Mouse (Mus musculus) retina, embryonic 14.5 days (tissue): ENCODE measurements around the gene Slx4ip.
A peak's percentile ranks its signal among the peaks of the same experiment; 100 is the strongest.
"Not testable (repeated sequence)": the region's sequence is repeated elsewhere in the genome, so short reads cannot be mapped to it uniquely, and the experiment has no call there.

Experiments used
- DNase-seq: peaks from one replicate; pipeline ENCODE4 v3.0.0-alpha.2; 2015; ENCODE audit warnings: low spot score

Gene Slx4ip

GRCm38 (mm10) chr2:136891068-136891950 is at the start of gene Slx4ip, which contains the start of the genes AL731706.1 and Mkks:
TSS of gene Slx4ip (plus strand) at chr2:136891218.
TSS of gene AL731706.1 (minus strand) at chr2:136891389.
TSS of gene Mkks (minus strand) at chr2:136891389.
- peak; percentile 99 for DNase-seq

GRCm38 (mm10) chr2:136850366-136850765 is 40.7 kb upstream of the Slx4ip start:
- DNase-seq: no peak

GRCm38 (mm10) chr2:136854543-136855388 is 36.3 kb upstream of the Slx4ip start:
- peak; percentile 62 for DNase-seq

- no peak for DNase-seq
Measured at GRCm38 (mm10) chr2:136885579-136885978, 5.4 kb upstream of the Slx4ip start, which contains the start of gene AL731706.2. TSS of gene AL731706.2 (minus strand) at chr2:136885679.

GRCm38 (mm10) chr2:136886846-136887245 is 4.2 kb upstream of the Slx4ip start:
- peak; percentile 38 for DNase-seq

GRCm38 (mm10) chr2:136890716-136891067 is 326 bp upstream of the Slx4ip start:
- not testable (repeated sequence) for DNase-seq

- DNase-seq: peak; percentile 98
Measured at GRCm38 (mm10) chr2:136891951-136892371, 943 bp downstream of the Slx4ip start.

- no peak for DNase-seq
Measured at GRCm38 (mm10) chr2:136894494-136894893, 3.5 kb downstream of the Slx4ip start.

- DNase-seq: no peak
Measured at GRCm38 (mm10) chr2:136896131-136896530, 5.1 kb downstream of the Slx4ip start.

GRCm38 (mm10) chr2:136908596-136908995 is 17.6 kb downstream of the Slx4ip start:
- DNase-seq: no peak

- no peak for DNase-seq
Measured at GRCm38 (mm10) chr2:136909298-136909697, 18.3 kb downstream of the Slx4ip start.

- DNase-seq: peak; percentile 52
Measured at GRCm38 (mm10) chr2:136911958-136912411, 21.0 kb downstream of the Slx4ip start.

GRCm38 (mm10) chr2:136913021-136913420 is 22.0 kb downstream of the Slx4ip start:
- no peak for DNase-seq

- peak; percentile 58 for DNase-seq
Measured at GRCm38 (mm10) chr2:136914334-136914902, 23.4 kb downstream of the Slx4ip start.

GRCm38 (mm10) chr2:136919433-136919832 is 28.4 kb downstream of the Slx4ip start:
- no peak for DNase-seq

GRCm38 (mm10) chr2:136920257-136920993 is 29.4 kb downstream of the Slx4ip start:
- no peak for DNase-seq

GRCm38 (mm10) chr2:136921003-136921408 is 30.0 kb downstream of the Slx4ip start:
- DNase-seq: no peak

- DNase-seq: no peak
Measured at GRCm38 (mm10) chr2:136936391-136937288, 45.6 kb downstream of the Slx4ip start.

- DNase-seq: no peak
Measured at GRCm38 (mm10) chr2:136938249-136938648, 47.2 kb downstream of the Slx4ip start.

GRCm38 (mm10) chr2:136946297-136946696 is 55.3 kb downstream of the Slx4ip start:
- no peak for DNase-seq
